Mouse (Mus musculus) heart, embryonic 16.5 days (tissue): ENCODE data around the gene Col2a1. TPM values are rescaled to one million over a fixed set of nuclear protein-coding genes. Genes with fewer than 3 reads are reported as not detected.

Experiments
- ATAC-seq: fragments of 200-750 bp; cut with Nextera tagmentation; replicated peaks from 2 replicates; pipeline ENCODE4 v1.8.0; 2017; ENCODE audit warnings: moderate number of reproducible peaks; ENCODE audit not compliant: insufficient read depth, low FRiP score; ENCODE audit errors: extremely low read depth
- H3K27ac ChIP-seq: fragments of 300-500 bp; sonication (generic); 2 replicates; pipeline ENCODE4 v1.5.1; 2014; ENCODE audit warnings: mild to moderate bottlenecking, low read length, control low read depth, moderate library complexity
- H3K27me3 ChIP-seq: fragments of 300-500 bp; sonication (generic); 2 replicates; pipeline ENCODE4 v1.6.1; 2014; ENCODE audit warnings: low read length, mixed read lengths; ENCODE audit not compliant: control insufficient read depth, insufficient read depth
- H3K36me3 ChIP-seq: fragments of 300-500 bp; sonication (generic); 2 replicates; pipeline ENCODE4 v1.6.1; 2014; ENCODE audit not compliant: control insufficient read depth, insufficient read depth
- H3K4me1 ChIP-seq: fragments of 300-500 bp; sonication (generic); 2 replicates; pipeline ENCODE4 v1.6.1; 2014; ENCODE audit warnings: low read length, mixed read lengths; ENCODE audit not compliant: control insufficient read depth, insufficient read depth
- H3K4me2 ChIP-seq: fragments of 300-500 bp; sonication (generic); 2 replicates; pipeline ENCODE4 v1.6.1; 2014; ENCODE audit warnings: low read depth, mild to moderate bottlenecking, control low read depth, low read length
- H3K4me3 ChIP-seq: fragments of 300-500 bp; sonication (generic); 2 replicates; pipeline ENCODE4 v1.5.1; 2014; ENCODE audit warnings: mild to moderate bottlenecking, control low read depth, low read length
- H3K9ac ChIP-seq: fragments of 300-500 bp; sonication (generic); 2 replicates; pipeline ENCODE4 v1.6.1; 2014; ENCODE audit warnings: low read length, control low read depth
- H3K9me3 ChIP-seq: fragments of 300-500 bp; sonication (generic); replicated peaks from 2 replicates; pipeline ENCODE4 v1.6.1; 2016; ENCODE audit warnings: low read length; ENCODE audit not compliant: control insufficient read depth
- WGBS: fragments of 180-500 bp; shearing (Covaris S2); extraction: QIAGEN DNeasy Blood & Tissue Kit; methylation state at CpG from one replicate; pipeline ENCODE4 v1.1.7; 2014; 5-methylcytosine and 5-hydroxymethylcytosine counted together
- polyA plus RNA-seq: library from polyadenylated mRNA; unstranded; fragments of >200 nt; fragmentation: Nextera tagmentation; extraction: Ambion mirVana; gene quantifications from 2 replicates; pipeline ENCODE4 v1.2.1, GENCODE M21; 2015

Gene Col2a1
- polyA plus RNA-seq, result 7.8 and 11.8 TPM in 2 replicates

DNA sequence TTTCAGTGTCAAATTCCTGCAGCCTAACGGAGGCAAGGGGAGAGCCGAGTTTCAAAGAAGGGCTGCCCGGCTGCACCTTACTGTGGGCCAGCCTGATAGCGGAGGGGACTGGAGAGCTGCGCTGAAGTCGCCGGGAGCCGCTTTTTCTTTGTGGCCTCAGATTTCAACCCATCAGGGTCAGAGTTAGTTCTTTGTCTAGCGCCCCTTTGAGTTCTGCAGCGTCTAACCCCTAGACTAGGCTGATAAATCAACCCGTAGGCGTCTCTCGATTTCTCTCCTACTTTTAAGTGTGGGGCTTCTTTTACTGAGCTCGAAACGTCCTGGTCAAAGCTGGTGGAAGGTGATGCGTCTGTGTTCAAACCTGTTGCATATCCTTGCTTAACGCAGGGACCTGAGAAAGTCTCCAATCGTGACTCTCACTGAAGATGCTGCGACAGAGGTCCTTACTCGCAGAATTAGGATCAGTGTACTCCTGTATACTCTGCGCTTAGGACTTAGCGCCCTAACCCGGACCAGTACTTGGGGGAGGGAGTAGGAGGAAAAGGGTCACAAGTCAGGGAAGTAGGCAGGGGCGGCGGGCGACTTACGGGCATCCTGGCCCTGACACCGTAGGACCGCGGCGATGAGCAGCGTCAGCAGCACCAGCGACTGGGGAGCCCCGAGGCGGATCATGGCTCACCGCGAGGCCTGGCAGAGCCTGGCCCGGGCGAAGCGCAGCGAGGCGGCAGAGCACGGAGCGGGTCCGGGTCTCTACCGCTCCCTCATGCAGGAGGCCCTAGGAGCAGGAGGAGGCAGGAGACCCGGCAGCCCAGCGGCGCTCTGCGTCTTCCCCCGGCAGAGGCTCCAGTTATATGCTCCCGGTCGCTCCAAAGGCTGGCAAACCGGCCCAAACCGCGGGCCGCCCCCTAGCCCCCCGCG, at the start of gene Col2a1:
TSS of gene Col2a1 (minus strand) at position 874 of the 918 bp plus-strand sequence.
- peak within 1 kb of the TSS; percentile 52 for H3K4me3 ChIP-seq
- no peaks in the 10 kb centered on the region; the same call in 1 of the 2 replicates for H3K9me3 ChIP-seq
- no peak within 1 kb of the TSS for H3K27ac ChIP-seq
- H3K27me3 ChIP-seq, result peaks cover 55% of the 10 kb centered on the region
- no peaks in the 10 kb centered on the region for H3K36me3 ChIP-seq
- peak; percentile 24; the same call in 1 of the 2 replicates for ATAC-seq
- peak within 1 kb of the TSS; percentile 47 for H3K9ac ChIP-seq
- H3K4me1 ChIP-seq, result peaks cover 33% of the 10 kb centered on the region
- WGBS, result under 1% methylated on average over 58 of the region's 59 CpGs
- H3K4me2 ChIP-seq, result peak within 1 kb of the TSS; percentile 83

DNA sequence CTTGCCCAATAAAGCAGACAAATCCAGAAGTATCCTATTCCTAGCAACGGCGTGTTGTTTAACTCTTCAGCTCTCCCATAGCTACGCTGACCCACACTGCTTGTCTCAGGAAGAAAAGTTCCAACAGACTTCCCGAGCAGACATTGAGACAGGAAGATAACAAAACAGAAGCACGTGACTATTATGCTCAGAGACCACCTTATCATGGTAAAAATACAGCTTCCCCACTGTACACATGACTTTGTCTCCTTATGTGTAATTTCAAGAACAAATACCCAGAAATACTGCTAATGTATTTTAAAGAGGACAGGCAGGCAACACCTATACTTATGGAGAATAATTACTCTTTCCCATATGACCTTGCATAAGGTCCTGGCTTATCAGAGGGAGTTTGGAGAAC, 47.2 kb upstream of the Col2a1 start:
- H3K4me2 ChIP-seq, result no peak overlapping the region
- WGBS, result 71% methylated on average over 5 of the region's 5 CpGs

DNA sequence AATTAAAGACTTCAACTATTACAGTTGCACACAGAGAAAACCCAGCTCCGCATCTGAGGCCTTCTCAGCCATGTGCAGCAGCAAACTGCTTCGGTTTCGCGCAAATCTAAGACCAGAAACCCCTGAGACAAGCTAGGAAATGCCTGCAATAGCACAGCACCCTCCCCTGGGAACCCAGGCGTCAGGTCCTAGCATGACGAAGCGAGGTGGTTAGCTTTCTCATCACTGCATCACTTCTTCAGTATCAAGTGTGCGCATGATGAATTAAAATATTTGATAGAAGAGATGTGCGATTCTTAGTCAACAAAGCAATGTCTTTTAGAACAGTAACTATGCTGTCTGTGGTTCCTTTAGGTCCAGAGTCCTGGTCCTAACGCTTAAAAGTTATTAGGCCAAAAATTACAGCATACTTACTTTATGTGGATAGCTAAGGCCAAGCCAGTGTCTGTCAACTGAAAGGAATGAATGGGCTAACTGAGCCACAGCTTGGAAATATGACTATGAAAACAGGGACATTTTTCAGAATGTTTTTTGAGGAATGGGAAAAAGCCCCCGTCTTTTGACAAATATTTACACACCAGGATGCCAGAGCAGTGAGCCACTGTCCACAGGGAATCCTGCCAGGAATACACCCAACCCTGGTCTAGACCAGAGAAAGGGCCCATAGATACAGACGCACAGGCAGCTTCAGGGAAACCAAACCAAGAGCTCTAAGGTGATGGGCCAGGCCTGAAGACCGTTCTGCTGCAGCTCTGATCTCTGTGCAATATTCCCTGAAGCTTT, 44.6 kb upstream of the Col2a1 start:
- no peak overlapping the region for H3K9ac ChIP-seq
- no peaks in the 10 kb centered on the region for H3K27me3 ChIP-seq
- no peak overlapping the region for H3K4me3 ChIP-seq
- peaks cover 49% of the 10 kb centered on the region for H3K36me3 ChIP-seq
- WGBS, result 88% methylated on average over 13 of the region's 13 CpGs
- ATAC-seq, result no peak
- H3K4me1 ChIP-seq, result no peaks in the 10 kb centered on the region
- no peak overlapping the region for H3K27ac ChIP-seq
- H3K9me3 ChIP-seq, result peaks cover 5% of the 10 kb centered on the region; the same call in 1 of the 2 replicates
- no peak overlapping the region for H3K4me2 ChIP-seq

More for the DNA sequence above, 47.2 kb upstream of the Col2a1 start:
- no peaks in the 10 kb centered on the region for H3K9me3 ChIP-seq
- H3K9ac ChIP-seq, result no peak overlapping the region
- H3K27me3 ChIP-seq, result no peaks in the 10 kb centered on the region
- no peak for ATAC-seq
- peaks cover 29% of the 10 kb centered on the region for H3K36me3 ChIP-seq
- H3K27ac ChIP-seq, result no peak overlapping the region
- no peak overlapping the region for H3K4me3 ChIP-seq
- no peaks in the 10 kb centered on the region; the same call in 1 of the 2 replicates for H3K4me1 ChIP-seq

DNA sequence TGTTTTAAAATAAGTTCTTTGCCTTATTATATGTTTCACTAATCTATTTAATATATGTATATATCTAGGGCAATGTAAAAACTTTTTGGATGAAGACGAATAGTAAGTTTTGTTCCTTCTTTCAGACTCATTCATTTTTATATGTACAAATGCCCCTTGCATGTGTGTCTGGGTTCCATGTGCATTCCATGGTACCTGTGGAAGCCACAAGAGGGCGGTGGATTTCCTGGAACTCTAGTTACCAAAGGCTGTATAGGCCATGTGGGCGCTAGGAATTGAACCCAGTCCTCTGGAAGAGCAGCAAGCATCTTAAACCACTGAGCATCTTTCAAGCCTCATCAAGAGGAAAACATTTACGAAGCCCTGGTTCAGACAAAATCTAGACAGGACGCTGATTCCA, 39.9 kb upstream of the Col2a1 start:
- H3K27me3 ChIP-seq, result no peaks in the 10 kb centered on the region
- whole genome bisulfite sequencing, result 95% methylated on average over 5 of the region's 5 CpGs

DNA sequence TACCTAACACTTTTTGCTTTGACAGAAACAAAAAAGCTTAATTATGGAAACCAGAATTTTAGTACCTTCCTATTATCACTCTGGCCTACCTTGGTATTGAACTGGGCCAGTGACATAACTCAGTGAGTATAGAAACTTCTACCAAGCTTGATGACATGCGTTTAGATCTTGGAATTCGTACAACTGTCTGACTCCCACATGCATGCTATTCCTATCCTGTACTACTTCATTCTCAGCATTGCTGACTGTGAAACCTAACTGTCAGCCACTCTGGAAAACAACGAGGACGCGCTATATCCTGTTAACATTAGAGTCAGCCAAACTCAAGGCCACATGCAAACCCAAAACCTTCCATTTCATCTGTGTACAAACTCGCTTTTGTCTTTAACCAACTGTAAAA, 39.5 kb upstream of the Col2a1 start:
- Histone ChIP-seq H3K4me1 (no peaks in the 10 kb centered on the region), H3K4me2 (no peak overlapping the region), H3K4me3 (no peak overlapping the region), H3K27me3 (no peaks in the 10 kb centered on the region), H3K36me3 (peaks cover 66% of the 10 kb centered on the region), H3K9me3 (peaks cover 5% of the 10 kb centered on the region; the same call in 1 of the 2 replicates), H3K9ac (no peak overlapping the region), H3K27ac (no peak overlapping the region)
- ATAC-seq, result no peak
- WGBS, result 82% methylated on average over 6 of the region's 6 CpGs

More for the DNA sequence above, 39.9 kb upstream of the Col2a1 start:
- H3K36me3 ChIP-seq, result peaks cover 68% of the 10 kb centered on the region
- no peak overlapping the region for H3K4me3 ChIP-seq
- H3K9ac ChIP-seq, result no peak overlapping the region
- no peaks in the 10 kb centered on the region for H3K4me1 ChIP-seq
- H3K27ac ChIP-seq, result no peak overlapping the region
- peaks cover 5% of the 10 kb centered on the region; the same call in 1 of the 2 replicates for H3K9me3 ChIP-seq
- ATAC-seq, result no peak
- no peak overlapping the region for H3K4me2 ChIP-seq

DNA sequence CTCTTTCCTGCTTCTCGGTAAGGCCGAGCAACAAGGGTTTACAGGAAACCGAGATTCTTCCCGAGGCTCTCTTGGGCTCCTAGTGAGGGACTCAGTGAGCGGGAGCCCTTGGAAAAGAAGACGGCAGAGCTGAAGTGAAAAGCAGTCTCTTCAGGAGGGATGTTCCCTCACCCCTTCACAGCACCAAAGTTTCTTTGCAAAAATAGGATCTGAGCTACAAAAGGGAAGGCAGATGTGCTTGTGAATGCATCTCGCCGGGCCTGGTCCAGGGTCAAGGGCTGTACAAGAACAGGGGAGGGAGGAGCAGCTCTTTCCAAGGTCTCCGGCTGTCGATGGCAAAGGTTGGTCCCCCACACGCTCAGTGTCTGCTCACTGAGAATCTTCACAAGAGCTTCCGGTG, 38.0 kb upstream of the Col2a1 start:
- H3K36me3 ChIP-seq, result peaks cover 65% of the 10 kb centered on the region
- no peaks in the 10 kb centered on the region for H3K4me1 ChIP-seq
- 87% methylated on average over 12 of the region's 12 CpGs for WGBS
- H3K4me2 ChIP-seq, result no peak overlapping the region
- no peak overlapping the region for H3K9ac ChIP-seq
- ATAC-seq, result no peak
- no peak overlapping the region for H3K27ac ChIP-seq
- H3K9me3 ChIP-seq, result peaks cover 5% of the 10 kb centered on the region; the same call in 1 of the 2 replicates
- no peak overlapping the region for H3K4me3 ChIP-seq
- no peaks in the 10 kb centered on the region for H3K27me3 ChIP-seq

DNA sequence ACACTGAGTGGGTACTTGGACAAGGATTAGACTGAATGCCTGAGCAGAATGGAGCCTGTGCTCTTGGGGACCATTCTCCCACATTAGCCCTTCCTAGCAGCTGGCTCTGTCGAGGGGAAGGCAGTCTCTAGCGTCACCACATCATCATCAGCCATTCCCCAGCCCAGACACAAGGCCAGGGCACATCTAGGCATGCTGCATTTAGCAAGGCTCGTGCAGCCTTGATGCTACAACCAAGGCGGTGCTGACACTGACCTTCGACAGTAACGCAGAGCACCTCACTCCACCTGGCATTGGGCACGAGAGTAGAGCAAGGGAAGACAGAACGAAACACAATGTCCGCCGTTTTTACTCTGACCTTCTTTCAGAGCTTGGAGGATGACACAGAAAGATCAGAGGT, 35.2 kb upstream of the Col2a1 start:
- no peak for ATAC-seq
- Histone ChIP-seq H3K27me3 (no peaks in the 10 kb centered on the region), H3K9me3 (peaks cover 3% of the 10 kb centered on the region; the same call in 1 of the 2 replicates), H3K4me1 (no peaks in the 10 kb centered on the region), H3K4me2 (no peak overlapping the region), H3K27ac (no peak overlapping the region), H3K9ac (no peak overlapping the region), H3K4me3 (no peak overlapping the region), H3K36me3 (peaks cover 46% of the 10 kb centered on the region)
- WGBS, result 81% methylated on average over 10 of the region's 10 CpGs

DNA sequence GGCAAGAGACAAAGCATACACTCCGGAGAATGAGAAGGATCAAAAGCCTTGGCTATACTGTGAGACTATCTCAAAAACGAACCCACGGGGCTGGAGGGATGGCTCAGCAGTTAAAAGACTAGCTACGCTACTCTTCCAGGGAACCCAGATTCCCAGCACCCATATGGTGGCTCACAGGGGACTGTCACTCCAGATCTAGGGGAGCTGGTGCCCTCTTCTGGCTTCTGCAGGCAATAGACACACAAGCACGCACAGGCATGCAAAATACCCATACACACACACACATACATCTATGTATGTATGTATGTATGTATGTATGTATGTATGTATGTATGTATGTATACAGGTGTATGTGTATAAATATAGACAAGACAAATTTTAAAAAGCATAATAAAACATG, 32.1 kb upstream of the Col2a1 start:
- no peaks in the 10 kb centered on the region for H3K4me1 ChIP-seq
- peaks cover 22% of the 10 kb centered on the region for H3K36me3 ChIP-seq
- no peak overlapping the region for H3K9ac ChIP-seq
- ATAC-seq, result no peak
- WGBS, result 90% methylated on average over 5 of the region's 5 CpGs
- no peaks in the 10 kb centered on the region for H3K27me3 ChIP-seq
- H3K9me3 ChIP-seq, result no peaks in the 10 kb centered on the region
- no peak overlapping the region for H3K4me2 ChIP-seq
- H3K27ac ChIP-seq, result no peak overlapping the region
- H3K4me3 ChIP-seq, result no peak overlapping the region
